Mouse (Mus musculus): ENCODE data around the gene AI837181. TPM values are rescaled to one million over a fixed set of nuclear protein-coding genes. Genes with fewer than 3 reads are reported as not detected.
"Not testable (repeated sequence)": the region's sequence is repeated elsewhere in the genome, so short reads cannot be mapped to it uniquely, and the experiment has no call there.

AI837181 gene
- polyA plus RNA-seq, 1 experiment from 2014 or later, result 27.2 TPM

DNA sequence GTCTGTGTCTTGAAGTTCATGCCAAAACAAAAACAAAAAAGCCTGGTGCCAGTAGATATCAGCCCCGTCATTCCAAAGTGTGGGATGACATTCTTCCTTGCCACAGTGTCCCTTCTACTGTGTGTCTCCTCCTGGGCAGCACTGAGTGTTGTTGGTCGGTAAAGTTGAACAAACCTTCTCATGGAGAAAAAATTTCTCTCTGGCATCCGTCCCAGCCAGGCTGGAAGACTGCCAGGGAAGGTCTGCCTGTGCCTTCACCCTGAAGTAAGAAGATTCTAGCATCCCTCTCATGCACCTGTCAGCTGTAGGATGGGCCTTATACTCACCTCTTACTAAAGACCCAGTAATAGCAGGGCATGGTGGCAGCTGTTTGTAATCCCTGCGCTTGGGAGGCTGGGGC is 32.1 kb upstream of the AI837181 start:
- Histone ChIP-seq H3K36me3 (ENCODE audit: control insufficient read depth, insufficient read depth, low read length) (no peaks in the 10 kb centered on the region), H3K4me3 (ENCODE audit: low read depth, low read length) (no peak overlapping the region), H3K9me3 (ENCODE audit: control insufficient read depth, low read length) (no peaks in the 10 kb centered on the region), H3K27me3 (replicated peaks; ENCODE audit: control insufficient read depth, insufficient read depth, low read length) (no peaks in the 10 kb centered on the region), H3K4me2 (no peak overlapping the region), H3K27ac (ENCODE audit: low read depth, low read length) (no peak overlapping the region), H3K4me1 (replicated peaks; ENCODE audit: control insufficient read depth, insufficient read depth, low read length) (peaks cover 10% of the 10 kb centered on the region), H3K9ac (ENCODE audit: low read depth, low read length) (no peak overlapping the region)
- 79% methylated on average over 4 of the region's 4 CpGs for WGBS
- ATAC-seq (replicated peaks; ENCODE audit: low FRiP score) (no peak), DNase-seq (ENCODE audit: low spot score) (no peak)

- H3K9ac ChIP-seq (ENCODE audit: low read depth, low read length), result no peak overlapping the region
- DNase-seq (ENCODE audit: low spot score), result no peak
- peaks cover 10% of the 10 kb centered on the region for H3K4me1 ChIP-seq (replicated peaks; ENCODE audit: control insufficient read depth, insufficient read depth, low read length)
- no peaks in the 10 kb centered on the region for H3K27me3 ChIP-seq (replicated peaks; ENCODE audit: control insufficient read depth, insufficient read depth, low read length)
- H3K9me3 ChIP-seq (ENCODE audit: control insufficient read depth, low read length), result no peaks in the 10 kb centered on the region
- H3K27ac ChIP-seq (ENCODE audit: low read depth, low read length), result no peak overlapping the region
- H3K36me3 ChIP-seq (ENCODE audit: control insufficient read depth, insufficient read depth, low read length), result no peaks in the 10 kb centered on the region
- H3K4me2 ChIP-seq, result no peak overlapping the region
- H3K4me3 ChIP-seq (ENCODE audit: low read depth, low read length), result no peak overlapping the region
- 67% methylated on average over 10 of the region's 10 CpGs for whole genome bisulfite sequencing
- no peak for ATAC-seq (replicated peaks; ENCODE audit: low FRiP score)
These were observed 30.8 kb upstream of the AI837181 start for GRCm38 (mm10) chr19:5394168-5394567.

- H3K27ac ChIP-seq (ENCODE audit: low read depth, low read length), result no peak overlapping the region
- no peaks in the 10 kb centered on the region for H3K36me3 ChIP-seq (ENCODE audit: control insufficient read depth, insufficient read depth, low read length)
- no peak overlapping the region for H3K4me3 ChIP-seq (ENCODE audit: low read depth, low read length)
- H3K4me1 ChIP-seq (replicated peaks; ENCODE audit: control insufficient read depth, insufficient read depth, low read length), result peaks cover 4% of the 10 kb centered on the region
- H3K9ac ChIP-seq (ENCODE audit: low read depth, low read length), result no peak overlapping the region
- H3K27me3 ChIP-seq (replicated peaks; ENCODE audit: control insufficient read depth, insufficient read depth, low read length), result no peaks in the 10 kb centered on the region
- DNase-seq (ENCODE audit: low spot score) (no peak), ATAC-seq (replicated peaks; ENCODE audit: low FRiP score) (no peak)
- 78% methylated on average over 4 of the region's 4 CpGs for WGBS
- H3K4me2 ChIP-seq, result no peak overlapping the region
- H3K9me3 ChIP-seq (ENCODE audit: control insufficient read depth, low read length), result no peaks in the 10 kb centered on the region
These were observed 29.6 kb upstream of the AI837181 start for GRCm38 (mm10) chr19:5395371-5395770.

GRCm38 (mm10) chr19:5401073-5401472 is 23.9 kb upstream of the AI837181 start:
- ATAC-seq (replicated peaks; ENCODE audit: low FRiP score); DNase-seq (ENCODE audit: low spot score); H3K27me3 ChIP-seq (replicated peaks; ENCODE audit: control insufficient read depth, insufficient read depth, low read length); H3K4me1 ChIP-seq (replicated peaks; ENCODE audit: control insufficient read depth, insufficient read depth, low read length); H3K4me3 ChIP-seq (ENCODE audit: low read depth, low read length); H3K36me3 ChIP-seq (ENCODE audit: control insufficient read depth, insufficient read depth, low read length); H3K27ac ChIP-seq (ENCODE audit: low read depth, low read length); H3K4me2 ChIP-seq; H3K9me3 ChIP-seq (ENCODE audit: control insufficient read depth, low read length): not testable (repeated sequence)
- H3K9ac ChIP-seq (ENCODE audit: low read depth, low read length), result 0 out of 2 replicates have a peak overlapping the region, but pooled peaks have one; percentile 16
- 57% methylated on average over 4 of the region's 4 CpGs for WGBS

- Histone ChIP-seq H3K4me3 (ENCODE audit: low read depth, low read length) (no peak within 1 kb of the TSS), H3K4me1 (replicated peaks; ENCODE audit: control insufficient read depth, insufficient read depth, low read length) (no peaks in the 10 kb centered on the region), H3K9ac (ENCODE audit: low read depth, low read length) (no peak within 1 kb of the TSS), H3K27me3 (replicated peaks; ENCODE audit: control insufficient read depth, insufficient read depth, low read length) (no peaks in the 10 kb centered on the region), H3K36me3 (ENCODE audit: control insufficient read depth, insufficient read depth, low read length) (no peaks in the 10 kb centered on the region), H3K9me3 (ENCODE audit: control insufficient read depth, low read length) (no peaks in the 10 kb centered on the region), H3K4me2 (no peak within 1 kb of the TSS), H3K27ac (ENCODE audit: low read depth, low read length) (no peak within 1 kb of the TSS)
- no peak for DNase-seq (ENCODE audit: low spot score)
- no peak for ATAC-seq (replicated peaks; ENCODE audit: low FRiP score)
- WGBS, result 85% methylated on average over 8 of the region's 8 CpGs
These were observed 22.7 kb upstream of the AI837181 start, which contains the start of gene Tsga10ip for GRCm38 (mm10) chr19:5402293-5402692. Gene Tsga10ip, minus strand, starts transcription at chr19:5402526.

DNA sequence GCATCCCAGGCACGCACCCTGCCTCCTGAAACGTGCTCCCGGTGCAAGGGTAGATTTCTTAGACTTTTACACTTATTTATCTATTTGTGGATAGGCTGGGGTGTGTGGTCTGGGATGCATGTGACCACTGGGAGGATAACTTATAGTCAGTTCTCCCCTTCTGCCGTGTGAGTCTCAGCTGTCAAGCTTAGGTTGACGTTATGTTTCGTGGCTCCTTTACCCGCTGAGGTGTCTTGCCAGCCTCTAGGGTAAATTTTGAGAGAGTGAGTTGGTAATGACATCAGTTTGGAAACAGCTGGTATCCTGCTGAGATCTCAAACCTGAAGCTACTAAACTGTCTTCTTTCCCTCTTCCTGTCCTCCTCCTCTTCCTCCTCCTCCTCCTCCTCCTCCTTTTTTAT is 19.0 kb upstream of the AI837181 start:
- Histone ChIP-seq H3K36me3 (ENCODE audit: control insufficient read depth, insufficient read depth, low read length) (no peaks in the 10 kb centered on the region), H3K4me2 (peak overlapping the region; percentile 77), H3K27ac (ENCODE audit: low read depth, low read length) (peak overlapping the region; percentile 60; the same call in 1 of the 2 replicates), H3K4me1 (replicated peaks; ENCODE audit: control insufficient read depth, insufficient read depth, low read length) (0 out of 2 replicates have a peak, but pooled peaks cover 3% of the 10 kb centered on the region), H3K4me3 (ENCODE audit: low read depth, low read length) (peak overlapping the region; percentile 49), H3K9ac (ENCODE audit: low read depth, low read length) (peak overlapping the region; percentile 68), H3K27me3 (replicated peaks; ENCODE audit: control insufficient read depth, insufficient read depth, low read length) (no peaks in the 10 kb centered on the region), H3K9me3 (ENCODE audit: control insufficient read depth, low read length) (no peaks in the 10 kb centered on the region)
- ATAC-seq (replicated peaks; ENCODE audit: low FRiP score) (no peak), DNase-seq (ENCODE audit: low spot score) (no peak)
- 25% methylated on average over 7 of the region's 7 CpGs for WGBS

DNA sequence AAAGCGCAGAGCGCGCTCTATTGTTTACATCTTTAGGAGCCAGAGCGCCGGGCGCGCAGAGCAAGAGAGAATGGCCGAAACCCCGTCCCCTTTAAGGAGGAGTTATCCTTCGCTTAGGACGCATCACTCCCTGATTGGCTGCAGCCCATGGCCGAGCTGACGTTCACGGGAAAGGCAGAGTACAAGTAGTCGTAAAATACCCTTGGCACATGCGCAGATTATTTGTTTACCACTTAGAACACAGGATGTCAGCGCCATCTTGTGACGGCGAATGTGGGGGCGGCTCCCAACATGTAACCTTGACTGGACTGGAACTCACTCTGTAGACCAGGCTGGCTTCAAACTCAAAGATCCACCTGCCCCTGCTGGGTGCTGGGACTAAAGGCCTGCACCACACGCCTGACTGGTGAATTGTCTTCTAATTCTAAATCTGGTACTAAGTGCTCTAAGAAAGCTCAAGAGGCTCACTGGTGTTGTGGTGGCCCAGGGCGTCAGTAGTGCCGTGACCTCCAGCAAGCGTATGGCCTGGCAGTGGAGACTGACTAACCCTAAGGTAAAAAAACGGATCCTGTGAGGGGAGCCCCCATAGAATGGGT is 18.3 kb upstream of the AI837181 start:
- Histone ChIP-seq H3K4me3 (ENCODE audit: low read depth, low read length) (peak overlapping the region; percentile 54), H3K27ac (ENCODE audit: low read depth, low read length) (peak overlapping the region; percentile 77), H3K4me2 (peak overlapping the region; percentile 77), H3K9ac (ENCODE audit: low read depth, low read length) (peak overlapping the region; percentile 62)
- not testable (repeated sequence) for H3K9me3 ChIP-seq (ENCODE audit: control insufficient read depth, low read length); H3K27me3 ChIP-seq (replicated peaks; ENCODE audit: control insufficient read depth, insufficient read depth, low read length); H3K36me3 ChIP-seq (ENCODE audit: control insufficient read depth, insufficient read depth, low read length); H3K4me1 ChIP-seq (replicated peaks; ENCODE audit: control insufficient read depth, insufficient read depth, low read length)
- ATAC-seq (replicated peaks; ENCODE audit: low FRiP score) (peak; percentile 82), DNase-seq (ENCODE audit: low spot score) (peak; percentile 63)
- WGBS, result 8% methylated on average over 21 of the region's 25 CpGs

- no peaks in the 10 kb centered on the region for H3K27me3 ChIP-seq (replicated peaks; ENCODE audit: control insufficient read depth, insufficient read depth, low read length)
- peak overlapping the region; percentile 54 for H3K4me3 ChIP-seq (ENCODE audit: low read depth, low read length)
- no peaks in the 10 kb centered on the region for H3K9me3 ChIP-seq (ENCODE audit: control insufficient read depth, low read length)
- peak overlapping the region; percentile 62 for H3K9ac ChIP-seq (ENCODE audit: low read depth, low read length)
- H3K4me2 ChIP-seq, result peak overlapping the region; percentile 67
- WGBS, result 16% methylated on average over 7 of the region's 7 CpGs
- H3K4me1 ChIP-seq (replicated peaks; ENCODE audit: control insufficient read depth, insufficient read depth, low read length), result 0 out of 2 replicates have a peak, but pooled peaks cover 3% of the 10 kb centered on the region
- H3K27ac ChIP-seq (ENCODE audit: low read depth, low read length), result peak overlapping the region; percentile 77
- ATAC-seq (replicated peaks; ENCODE audit: low FRiP score) (peak; percentile 74), DNase-seq (ENCODE audit: low spot score) (peak; percentile 53)
- no peaks in the 10 kb centered on the region for H3K36me3 ChIP-seq (ENCODE audit: control insufficient read depth, insufficient read depth, low read length)
These were observed 17.8 kb upstream of the AI837181 start for GRCm38 (mm10) chr19:5407133-5407532.
